Mouse (Mus musculus) Muller cell, postnatal 12 days (primary cell): Measurements from ENCODE around the gene Whrn.
A peak's percentile ranks its signal among the peaks of the same experiment; 100 is the strongest.

Source experiments
- DNase-seq: peaks from one replicate; pipeline ENCODE4 v3.0.0-alpha.2; 2015; ENCODE audit errors: inconsistent ontology term

The Whrn gene

DNA sequence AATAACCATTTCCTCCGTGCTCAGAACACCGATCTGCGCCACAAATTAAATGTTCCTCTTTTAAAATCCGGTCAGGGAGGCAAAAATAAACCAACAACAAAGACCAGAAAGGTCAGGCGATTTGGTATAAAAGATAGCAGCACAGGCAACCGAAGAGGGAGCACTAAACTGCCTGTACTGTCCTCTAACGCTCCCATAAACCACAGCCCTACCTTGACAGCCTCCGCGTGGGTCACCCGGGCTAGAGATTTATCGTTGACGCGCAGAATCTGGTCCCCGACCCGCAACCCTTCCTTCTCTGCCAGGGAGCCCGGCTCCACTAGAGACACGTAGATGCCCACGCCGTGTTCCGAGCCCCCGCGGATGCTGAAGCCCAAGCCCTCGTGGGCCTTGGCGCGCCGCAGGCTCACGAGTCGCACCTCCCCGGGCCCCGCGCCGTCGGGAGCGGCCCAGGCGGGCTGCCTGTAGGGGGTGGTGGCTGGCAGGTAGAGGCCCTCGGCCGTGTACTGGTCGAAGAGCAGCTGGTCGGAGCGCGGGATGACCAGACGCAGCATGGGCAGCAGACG lies 1.3 kb downstream of the Whrn start:
- no peak for DNase-seq

DNA sequence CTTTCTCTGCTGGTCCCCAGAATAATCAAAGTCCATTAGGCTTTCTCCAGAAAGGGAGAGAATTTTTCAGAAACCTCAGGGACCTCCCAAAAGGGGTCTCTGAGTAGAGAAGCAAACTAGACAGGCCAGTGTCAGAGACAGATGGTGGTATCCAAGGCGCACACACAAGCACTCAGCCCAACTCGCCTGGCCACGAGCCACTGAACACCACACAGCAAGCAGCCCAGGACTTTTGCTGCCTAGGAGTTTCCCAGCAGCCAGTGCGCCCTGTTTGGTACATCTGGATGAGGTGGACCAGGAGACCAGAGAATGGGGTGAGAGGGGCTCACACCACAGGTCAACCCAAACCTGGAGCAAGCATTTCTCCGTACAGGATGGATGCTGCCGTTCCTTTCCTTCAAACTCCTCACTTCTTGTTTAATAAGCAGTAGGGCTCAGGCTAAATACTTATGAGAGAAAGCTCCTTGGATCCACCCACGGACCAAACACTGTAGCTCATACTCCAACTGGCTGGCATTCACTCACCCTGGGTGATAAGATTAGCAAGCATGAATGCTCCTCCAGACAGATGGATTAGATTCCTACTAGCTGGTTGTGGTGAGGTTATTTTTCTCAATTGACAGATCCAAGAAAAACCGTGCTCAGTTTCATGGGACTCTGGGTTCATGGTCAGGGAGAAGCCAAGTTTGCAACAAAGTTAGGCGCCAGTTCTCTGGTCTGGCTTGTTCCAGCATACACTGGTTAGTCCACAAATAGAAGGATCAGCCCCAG lies 2.3 kb downstream of the Whrn start:
- DNase-seq = peak; percentile 56

DNA sequence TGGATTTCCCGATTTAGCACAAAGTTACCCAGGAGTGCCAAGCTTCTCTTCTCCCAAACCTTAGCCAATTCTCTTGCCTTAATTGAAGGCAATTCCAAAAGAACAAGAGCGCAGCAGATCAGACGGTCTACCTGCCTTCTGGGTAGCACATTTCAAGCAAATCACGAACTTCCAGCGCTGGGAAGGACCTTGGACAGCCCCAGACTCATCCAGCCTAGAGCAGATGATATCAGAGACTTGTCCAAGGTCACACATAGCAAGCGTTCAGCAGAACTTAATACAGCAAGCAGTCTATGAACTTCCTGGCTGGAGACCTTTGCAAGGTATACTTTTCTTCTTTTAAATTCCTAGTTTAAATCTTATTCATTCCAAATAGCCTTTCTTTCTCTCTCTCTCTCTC lies 4.3 kb downstream of the Whrn start:
- no peak for DNase-seq

DNA sequence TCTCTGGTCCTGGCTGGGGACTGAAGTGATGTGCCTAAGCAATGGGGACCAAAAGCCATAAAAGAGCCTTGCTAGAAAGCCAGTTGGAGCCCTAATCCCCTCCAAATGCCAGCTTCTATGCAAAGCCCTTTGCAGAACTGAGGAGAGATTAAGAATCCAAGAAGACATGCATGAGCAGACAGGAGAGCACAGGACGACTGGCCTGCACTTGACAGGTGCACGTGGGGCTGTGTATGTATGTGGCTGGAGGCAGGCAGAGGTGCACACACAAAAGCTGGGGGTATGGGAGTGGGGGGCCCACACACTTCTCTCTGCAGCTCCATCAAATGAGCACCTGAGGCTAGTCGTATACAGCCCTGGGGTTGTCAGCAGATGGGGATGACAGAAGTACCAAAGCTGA lies 5.6 kb downstream of the Whrn start:
- no peak for DNase-seq

DNA sequence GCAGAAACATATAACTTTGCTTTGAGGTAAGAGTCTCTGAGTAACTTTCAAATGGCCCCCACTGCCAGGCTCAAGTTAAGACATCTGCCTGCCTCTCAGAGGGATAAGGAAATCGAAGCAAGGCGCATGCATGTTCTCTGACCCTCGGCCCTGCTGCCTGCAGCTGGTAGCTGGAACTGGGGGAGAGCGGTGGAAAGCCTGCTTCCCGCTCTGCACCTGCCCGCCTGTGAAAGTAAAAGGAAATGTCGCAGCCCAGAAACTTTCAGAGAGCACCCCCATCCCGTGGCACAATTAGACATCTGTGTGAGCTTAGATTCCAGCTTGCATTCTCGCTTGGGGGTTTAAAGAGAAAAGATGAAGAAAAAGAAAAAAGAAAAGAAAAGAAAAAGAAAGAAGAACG lies 6.1 kb downstream of the Whrn start:
- DNase-seq = no peak

DNA sequence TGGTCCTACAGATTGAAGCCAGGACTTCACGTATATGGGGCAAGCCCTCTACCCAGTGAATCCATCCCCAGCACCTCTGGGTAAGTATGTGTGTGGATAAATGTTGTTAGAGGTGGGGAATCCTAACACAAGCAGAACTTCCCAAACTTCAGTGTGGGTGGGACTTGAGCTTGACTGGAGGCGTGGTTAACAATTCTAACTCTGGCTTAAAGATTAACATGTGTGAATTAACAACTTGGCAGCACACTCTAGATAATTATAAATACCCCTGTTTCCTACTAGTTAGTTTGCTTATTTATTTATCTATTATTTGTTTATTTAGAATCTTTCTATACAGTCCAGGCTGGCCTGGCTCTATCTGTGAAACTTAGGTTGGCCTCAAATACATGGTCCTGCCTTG lies 7.9 kb downstream of the Whrn start:
- no peak for DNase-seq

DNA sequence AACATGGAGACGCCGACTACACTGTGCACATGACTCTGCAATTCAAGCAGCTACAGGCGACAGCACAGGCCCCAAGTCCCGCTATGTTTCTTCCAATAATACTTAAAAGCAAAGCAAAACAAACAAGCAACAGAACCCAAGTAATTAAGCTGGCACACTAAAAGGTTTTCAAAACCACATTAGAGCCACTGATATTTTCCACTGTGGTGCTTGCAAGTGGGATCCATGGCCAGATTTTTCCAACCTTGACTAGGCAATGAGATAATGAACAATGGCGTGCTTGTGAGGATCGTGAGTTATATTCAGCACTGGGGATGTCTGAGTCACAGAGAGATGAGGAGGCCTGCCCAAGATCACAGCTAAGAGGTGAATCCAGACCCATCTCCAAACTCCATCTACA lies 8.5 kb downstream of the Whrn start:
- DNase-seq = peak; percentile 81

DNA sequence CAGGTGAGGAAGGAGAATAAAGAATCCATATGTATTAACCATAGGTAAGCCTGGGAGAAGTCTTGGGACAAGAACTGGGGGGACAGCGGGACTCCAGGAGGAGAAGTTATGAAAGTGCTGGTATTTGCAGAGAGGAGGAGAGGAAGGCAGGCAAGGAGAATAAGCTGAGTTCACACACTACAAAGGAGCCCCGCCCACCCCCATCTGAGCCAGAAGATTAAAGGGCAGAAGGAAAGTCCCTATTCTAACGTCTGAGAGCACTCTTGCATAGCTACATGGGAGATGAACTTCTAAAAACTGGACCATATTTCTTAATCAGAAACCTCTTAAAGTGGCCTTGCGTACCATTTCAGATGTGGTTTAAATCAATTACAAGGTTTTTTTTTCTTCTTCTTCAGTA lies 9.3 kb downstream of the Whrn start:
- no peak for DNase-seq

DNA sequence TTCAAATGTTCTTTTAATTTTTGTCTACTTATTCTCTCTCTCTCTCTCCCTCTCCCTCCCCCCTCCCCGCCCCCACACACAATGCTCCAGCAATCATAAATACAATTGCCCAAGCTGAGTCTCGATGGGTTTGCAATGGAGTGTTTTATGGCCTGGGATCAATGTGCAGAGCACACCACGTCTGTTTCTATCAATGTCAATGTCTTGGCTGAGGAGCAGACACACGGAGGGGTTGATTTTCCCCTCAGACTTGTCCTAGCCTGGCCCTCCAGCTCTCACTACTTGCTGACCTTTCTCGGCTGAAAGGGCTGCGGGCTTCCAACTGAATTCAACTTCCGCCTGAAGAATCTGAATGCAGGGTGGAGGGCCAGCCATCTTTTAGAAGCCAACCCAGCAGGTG lies 12.1 kb downstream of the Whrn start:
- no peak for DNase-seq

DNA sequence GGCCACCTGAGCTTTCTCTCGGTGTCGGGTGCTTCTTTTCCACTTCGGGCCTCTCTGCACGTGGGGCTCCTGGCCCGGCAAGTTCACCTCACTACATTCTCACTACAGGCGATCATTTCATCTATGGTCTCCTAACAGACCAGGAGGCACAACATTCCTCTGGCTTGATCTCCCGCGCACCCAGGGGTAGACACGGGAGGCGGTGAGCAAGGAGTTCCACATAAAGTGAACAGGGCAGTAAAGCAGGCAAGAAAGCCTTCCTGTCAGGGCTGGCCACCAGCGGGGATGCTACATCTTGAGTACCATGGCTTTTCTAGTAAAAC lies 15.0 kb downstream of the Whrn start:
- DNase-seq = no peak

DNA sequence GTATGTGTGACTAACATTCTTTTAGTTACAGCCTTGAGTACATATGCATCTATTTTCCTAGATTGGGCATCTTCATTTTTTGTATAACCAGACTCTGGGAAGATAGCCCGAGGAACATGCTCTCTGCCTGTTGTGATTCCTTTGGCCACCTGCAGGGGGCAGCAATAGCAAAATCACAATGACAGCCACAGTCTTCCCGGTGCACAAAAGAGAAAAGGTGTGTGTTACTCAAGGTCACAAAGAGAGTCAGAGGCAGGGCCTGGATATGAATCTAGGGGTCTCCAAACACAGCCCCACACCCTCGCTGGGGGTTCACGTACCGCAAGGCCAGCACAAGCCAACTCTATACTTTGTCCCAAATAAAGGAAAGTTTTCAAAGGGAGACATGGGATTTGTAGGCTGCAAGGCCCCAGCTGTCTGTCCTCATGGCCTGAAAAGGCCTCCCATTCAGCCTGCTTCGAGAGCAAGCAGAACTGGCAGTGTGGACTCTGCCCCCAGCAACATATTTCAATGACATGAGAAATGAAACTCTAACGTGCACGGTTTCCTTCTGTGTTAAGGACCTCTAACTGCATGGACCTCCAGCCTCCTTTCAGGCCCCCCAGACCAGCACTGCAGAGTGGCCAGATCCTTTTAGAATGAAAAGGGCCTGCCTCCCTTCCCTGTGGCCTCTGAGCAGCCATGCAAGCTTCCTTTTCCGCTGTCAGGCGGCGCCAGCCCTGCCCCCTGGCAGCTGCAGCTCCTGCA lies 15.5 kb downstream of the Whrn start:
- DNase-seq = peak; percentile 20

DNA sequence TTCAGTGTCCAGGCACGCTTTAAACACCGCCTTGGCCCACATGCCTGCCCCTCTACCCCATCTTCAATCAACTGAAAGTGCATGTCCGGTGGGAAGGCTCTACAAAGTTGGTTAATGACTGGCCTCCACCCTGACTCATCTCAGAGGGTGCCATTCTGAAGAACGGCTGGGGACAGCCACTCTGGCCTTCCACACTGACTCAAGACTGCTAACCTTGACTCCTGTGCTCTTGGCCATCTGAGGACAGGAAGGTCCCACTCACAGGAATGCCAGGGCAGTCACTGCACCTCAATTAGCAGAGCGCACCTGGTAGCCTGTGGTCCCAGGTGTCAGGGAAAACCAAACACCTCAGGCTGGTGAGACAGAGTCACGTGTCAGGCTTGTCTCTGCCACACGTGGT lies 17.8 kb downstream of the Whrn start:
- DNase-seq = no peak

DNA sequence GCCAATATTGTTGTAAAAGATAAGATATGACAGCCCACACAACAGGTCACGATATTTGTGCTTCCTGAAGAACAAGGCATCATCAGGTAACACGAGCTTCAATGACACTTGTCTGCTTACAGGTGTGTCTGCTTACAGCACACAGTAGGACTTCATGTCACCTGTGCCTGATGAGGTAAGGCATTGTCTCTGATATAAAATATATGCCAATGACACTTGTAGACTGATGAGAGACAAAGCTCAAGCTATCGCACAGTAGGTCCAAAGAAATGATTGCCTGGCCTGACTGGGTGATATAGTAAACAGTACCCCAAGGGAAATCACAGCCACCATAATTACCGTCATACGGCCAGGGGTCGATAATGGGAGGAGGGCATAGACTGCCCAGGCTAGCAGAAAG lies 18.9 kb downstream of the Whrn start:
- DNase-seq = no peak

DNA sequence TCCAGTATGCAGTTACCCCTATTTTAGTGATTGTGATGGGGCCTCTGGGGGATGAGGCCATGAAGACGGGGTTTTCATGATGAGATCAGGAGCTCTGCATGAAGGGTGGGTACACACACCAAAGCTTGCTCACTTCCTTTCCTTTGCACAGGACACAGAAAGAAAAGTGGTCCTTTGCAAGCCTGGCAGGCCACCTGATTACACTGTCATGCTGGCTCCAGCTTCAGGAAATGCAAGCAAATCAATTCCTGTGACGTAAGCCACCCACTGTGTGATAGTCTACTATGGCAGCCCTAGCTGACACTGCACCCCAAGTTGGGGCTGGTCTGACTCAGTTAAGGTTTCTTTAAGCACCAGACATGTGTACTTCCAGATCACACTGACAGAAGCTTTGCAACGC lies 20.6 kb downstream of the Whrn start:
- no peak for DNase-seq

DNA sequence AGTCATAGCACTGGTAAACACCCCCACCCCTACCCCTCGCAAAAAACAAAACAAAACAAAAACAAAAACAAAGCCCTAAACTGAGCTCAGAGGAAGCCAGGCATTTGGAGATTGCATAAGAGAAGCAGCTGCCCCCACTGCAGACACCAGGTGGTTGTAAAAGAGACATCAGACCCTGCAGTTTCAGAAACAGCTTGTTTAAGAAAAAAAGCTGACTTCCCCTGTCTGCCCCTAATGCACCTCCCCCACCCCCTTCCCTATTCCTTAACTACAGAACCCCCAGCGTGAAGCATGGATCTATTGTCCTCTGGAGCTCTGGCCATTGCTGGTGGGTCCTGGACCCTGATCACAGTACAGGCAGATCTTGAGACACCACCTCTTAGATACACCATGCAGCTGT lies 21.4 kb downstream of the Whrn start:
- no peak for DNase-seq

DNA sequence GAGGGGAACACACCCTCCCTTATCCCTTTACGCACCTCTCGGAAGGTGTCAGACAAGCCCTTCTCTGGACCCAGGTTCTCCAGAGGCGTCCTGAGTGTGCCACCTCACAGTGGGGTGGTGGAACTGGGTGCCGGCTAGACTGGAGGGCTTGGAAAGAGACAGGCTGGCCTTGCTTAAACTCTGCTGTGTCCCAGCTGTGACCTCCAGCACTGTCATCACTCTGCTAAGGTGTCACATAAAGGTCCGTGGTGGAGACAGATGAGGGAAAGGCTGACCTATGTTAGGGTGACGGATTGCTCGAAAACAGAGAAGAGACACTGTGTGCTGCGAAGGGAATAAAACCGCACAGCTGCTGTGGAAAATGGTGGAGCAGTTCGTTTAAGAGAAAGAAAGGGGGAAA lies 28.5 kb downstream of the Whrn start:
- no peak for DNase-seq

DNA sequence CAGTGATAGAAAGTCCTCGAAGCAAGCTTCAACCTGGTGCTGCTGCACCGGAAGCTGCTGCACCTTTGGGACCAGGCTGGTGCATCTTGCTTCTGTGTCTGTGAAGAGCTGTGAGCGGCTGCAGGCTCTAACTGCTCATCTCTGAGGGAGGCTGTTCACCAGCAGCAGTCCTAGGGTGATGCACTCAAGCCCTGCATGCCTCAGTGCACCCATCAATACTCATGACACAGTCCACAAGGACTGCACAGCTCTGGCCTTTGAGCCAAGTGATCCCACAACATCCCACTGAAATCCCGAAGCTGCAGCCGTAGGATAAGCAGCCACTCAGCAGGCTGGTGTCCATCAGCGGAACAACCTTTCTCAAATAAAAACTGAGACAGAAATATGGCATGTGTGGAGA lies 29.6 kb downstream of the Whrn start:
- no peak for DNase-seq

DNA sequence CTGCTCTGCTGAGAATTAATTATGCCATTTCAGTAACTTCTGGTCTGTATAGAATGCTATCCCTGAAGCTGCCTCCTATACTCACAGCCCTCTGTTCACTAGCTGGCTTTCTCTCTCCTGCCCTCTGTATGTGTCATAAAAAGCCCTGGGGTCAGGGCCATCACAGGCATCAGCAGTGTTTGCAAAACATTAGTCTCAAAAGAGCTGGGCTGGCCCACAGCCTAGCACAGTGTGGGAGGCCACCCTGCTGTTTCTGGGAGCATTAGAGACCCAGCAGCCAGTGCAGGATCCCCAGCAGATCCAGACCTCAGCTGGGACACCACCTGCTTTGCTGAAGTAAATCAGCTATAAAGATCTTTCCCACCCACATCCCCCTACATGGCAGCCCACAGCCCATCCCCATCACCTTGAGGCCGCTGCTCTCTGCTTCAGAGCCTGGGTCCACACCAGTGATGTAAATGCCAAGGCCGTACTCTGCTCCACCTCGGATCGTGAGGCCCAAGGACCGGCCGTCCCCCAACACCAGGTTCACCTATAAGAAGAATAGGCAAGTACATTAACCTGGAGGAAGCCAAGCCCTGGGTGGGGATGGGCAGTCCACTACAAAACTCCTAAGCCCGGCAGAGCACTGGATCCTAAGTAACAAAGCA lies 34.8 kb downstream of the Whrn start:
- peak; percentile 35 for DNase-seq

DNA sequence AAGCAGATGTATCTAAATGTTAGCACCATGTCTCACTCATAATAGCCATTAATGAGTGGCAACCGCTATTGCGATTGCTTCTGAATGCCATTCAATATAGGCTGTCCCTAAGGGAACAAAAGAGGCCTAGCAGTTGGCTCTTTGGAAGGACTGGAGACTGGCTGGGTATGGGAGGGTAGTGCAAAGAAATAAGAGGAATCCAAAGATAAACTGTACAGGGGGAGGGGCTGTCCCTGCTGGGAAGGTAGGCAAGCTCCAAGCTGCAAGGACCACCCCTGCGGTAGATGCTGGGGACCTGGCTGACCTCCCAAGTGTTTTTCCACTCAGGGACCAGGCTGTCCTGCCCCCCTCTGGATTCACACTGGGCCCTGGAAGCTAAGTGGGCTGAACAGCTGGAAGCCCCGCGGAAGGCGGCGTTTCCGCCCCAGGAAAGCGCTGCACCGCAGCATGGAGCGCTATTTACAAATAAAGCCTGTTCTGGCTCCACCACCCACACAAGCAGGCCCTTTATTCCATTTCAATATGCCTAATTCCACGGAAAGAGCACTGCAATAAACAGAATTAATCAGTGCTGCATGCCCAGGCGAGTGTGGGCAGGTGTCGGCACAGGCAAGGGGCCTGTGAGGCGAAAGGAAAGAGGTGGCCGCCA lies 36.5 kb downstream of the Whrn start:
- DNase-seq = peak; percentile 52

DNA sequence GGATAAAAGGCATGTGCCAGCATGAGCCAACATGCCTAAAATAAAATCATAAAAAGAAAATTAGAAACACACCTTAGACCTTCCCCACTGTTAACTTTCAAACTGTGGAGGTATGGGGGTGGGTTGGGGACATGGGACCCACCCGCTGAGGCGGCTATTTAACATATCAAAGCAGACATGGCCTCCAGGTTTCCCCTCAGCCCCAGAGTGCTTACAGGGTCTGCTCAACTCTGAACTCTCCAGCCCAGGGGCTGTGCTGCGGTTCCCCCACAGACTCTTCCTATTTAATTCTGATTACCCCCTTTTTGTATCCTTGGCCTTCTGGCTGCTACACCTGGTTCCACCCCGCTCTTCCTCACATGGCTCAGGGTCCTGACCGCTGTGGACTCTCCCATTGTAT lies 39.2 kb downstream of the Whrn start:
- no peak for DNase-seq

DNA sequence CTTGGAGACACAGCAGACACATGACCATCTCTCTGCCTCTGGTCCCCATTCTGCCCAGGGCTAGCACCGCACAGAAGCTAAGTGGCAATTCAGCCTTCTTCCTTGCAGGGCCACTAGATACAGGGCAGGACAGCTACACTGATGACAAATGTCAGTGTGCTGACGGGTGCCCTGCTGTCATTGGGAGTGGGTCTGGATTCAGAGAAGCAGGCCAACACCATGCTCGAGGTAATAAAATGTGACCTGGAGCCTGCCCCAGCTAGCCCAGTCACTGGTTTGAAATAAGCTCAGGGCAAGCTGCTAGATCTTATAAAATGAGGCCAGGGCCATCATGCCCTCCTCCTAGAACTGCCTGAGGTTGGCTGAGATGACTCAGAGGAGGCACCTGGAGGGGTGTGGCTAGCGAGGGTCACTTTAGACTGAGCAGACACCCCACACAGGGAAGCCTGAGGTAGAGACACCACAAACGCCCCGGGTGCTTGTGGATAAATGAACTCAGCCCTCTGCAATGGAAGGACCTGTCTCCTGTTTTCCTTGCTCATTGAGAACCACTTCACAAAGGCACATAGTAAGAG lies 41.8 kb downstream of the Whrn start:
- no peak for DNase-seq

DNA sequence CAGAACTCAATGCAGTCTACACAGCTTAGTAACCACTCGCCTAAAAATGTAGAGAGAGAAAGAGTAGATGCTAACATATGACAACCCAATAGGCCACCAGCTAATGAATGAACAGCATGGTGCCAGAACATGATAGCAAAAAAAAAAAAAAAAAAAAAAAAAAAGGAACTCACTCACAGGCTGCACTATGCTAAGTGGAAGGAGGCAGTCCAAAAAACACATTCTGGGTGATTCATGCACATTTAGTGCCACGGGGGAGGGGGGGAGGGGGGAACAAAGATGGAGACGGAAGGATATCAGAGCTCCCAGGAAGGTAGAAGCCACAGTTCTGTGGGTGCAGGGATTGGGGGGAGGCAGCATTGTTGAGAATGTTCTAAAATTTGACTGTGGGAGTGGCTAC lies 43.2 kb downstream of the Whrn start:
- DNase-seq = peak; percentile 68
